Mouse (Mus musculus) frontal cortex, postnatal 25 days (tissue): ENCODE measurements around the gene Nap1l1.
"Not testable (repeated sequence)": the region's sequence is repeated elsewhere in the genome, so short reads cannot be mapped to it uniquely, and the experiment has no call there.

ENCODE experiments used
- DNase-seq, 2 experiments: peaks; one replicate each; pipeline ENCODE4 v3.0.0; 2022; ENCODE audit warnings: low spot score in 2 of 2

Gene Nap1l1

GRCm38 (mm10) chr10:111479599-111479998, 6.6 kb downstream of the Nap1l1 start:
- DNase-seq, result no peak

- no peak for DNase-seq
These were observed 9.6 kb downstream of the Nap1l1 start for GRCm38 (mm10) chr10:111482654-111483053.

- no peak for DNase-seq
These were observed 11.1 kb downstream of the Nap1l1 start for GRCm38 (mm10) chr10:111484079-111484478.

GRCm38 (mm10) chr10:111488793-111489192, 15.8 kb downstream of the Nap1l1 start:
- no peak for DNase-seq

- not testable (repeated sequence) for DNase-seq
These were observed 17.1 kb downstream of the Nap1l1 start for GRCm38 (mm10) chr10:111490079-111490478.

- DNase-seq, result no peak
These were observed 22.9 kb downstream of the Nap1l1 start for GRCm38 (mm10) chr10:111495888-111496287.

GRCm38 (mm10) chr10:111499892-111500291, 26.9 kb downstream of the Nap1l1 start:
- no peak for DNase-seq

- DNase-seq, result peak; percentile 82
These were observed 30.0 kb downstream of the Nap1l1 start for GRCm38 (mm10) chr10:111503071-111503470.

- no peak for DNase-seq
These were observed 30.7 kb downstream of the Nap1l1 start for GRCm38 (mm10) chr10:111503716-111504115.

GRCm38 (mm10) chr10:111504606-111505005, 31.6 kb downstream of the Nap1l1 start:
- DNase-seq, result no peak

GRCm38 (mm10) chr10:111505406-111505805, 32.4 kb downstream of the Nap1l1 start:
- no peak for DNase-seq

- DNase-seq, result peak; percentile 86 to 87
These were observed 33.3 kb downstream of the Nap1l1 start, which contains the start of gene Phlda1 for GRCm38 (mm10) chr10:111506101-111506925. Phlda1 (plus strand) TSS chr10:111506286.

- peak in 1 of 2 experiments; percentile 38 for DNase-seq
These were observed 34.0 kb downstream of the Nap1l1 start for GRCm38 (mm10) chr10:111506926-111507459.

- peak; percentile 42 to 54 for DNase-seq
These were observed 34.6 kb downstream of the Nap1l1 start for GRCm38 (mm10) chr10:111507460-111508211.

GRCm38 (mm10) chr10:111508324-111509080, 35.5 kb downstream of the Nap1l1 start:
- no peak for DNase-seq

- no peak for DNase-seq
These were observed 36.2 kb downstream of the Nap1l1 start for GRCm38 (mm10) chr10:111509103-111509784.

GRCm38 (mm10) chr10:111509981-111510380, 37.0 kb downstream of the Nap1l1 start:
- no peak for DNase-seq

- DNase-seq, result no peak
These were observed 37.8 kb downstream of the Nap1l1 start for GRCm38 (mm10) chr10:111510798-111511197.

- DNase-seq, result no peak
These were observed 39.1 kb downstream of the Nap1l1 start for GRCm38 (mm10) chr10:111512036-111512568.

- no peak for DNase-seq
These were observed 41.4 kb downstream of the Nap1l1 start for GRCm38 (mm10) chr10:111514282-111514885.
